ENCODE assay signal across 9 mouse cellular contexts in the genomic region with DNA sequence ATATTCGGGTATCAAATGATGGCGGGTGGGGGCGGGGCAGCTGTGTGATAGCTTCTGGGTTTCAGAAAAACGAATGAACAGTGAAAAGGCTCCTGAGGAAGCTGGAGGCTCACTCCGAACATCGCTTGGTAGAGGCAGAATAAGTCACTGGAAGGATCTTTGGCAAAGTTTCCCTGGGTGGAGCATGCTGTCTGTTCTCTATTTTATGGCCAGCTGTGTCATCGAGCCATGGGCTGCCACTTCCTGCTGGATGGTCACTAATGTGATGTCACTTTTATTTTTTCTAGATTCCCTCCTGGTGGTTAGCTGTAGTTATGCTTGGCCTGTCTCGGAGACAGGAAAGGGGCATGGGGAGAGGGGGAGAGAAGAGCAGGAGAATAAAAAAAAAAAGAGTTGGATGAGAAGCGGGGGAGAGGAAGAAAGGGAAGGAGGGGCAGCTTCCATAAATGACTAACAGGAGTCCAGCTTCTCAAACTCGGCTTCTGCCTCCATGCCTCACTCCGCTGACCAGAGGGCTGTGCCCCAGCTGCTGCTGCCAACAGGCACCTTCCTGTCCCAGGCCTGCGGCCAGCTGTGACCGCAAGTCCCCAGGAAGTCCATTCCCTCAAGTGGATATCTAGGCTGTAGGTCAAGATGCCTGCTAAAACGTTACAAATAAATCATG. TPM values are rescaled to one million over a fixed set of nuclear protein-coding genes. Genes with fewer than 3 reads are reported as not detected.
DNase-seq lines count a peak whose midpoint lies in the region; ATAC-seq lines count a peak whose summit lies in the region.
"Had no signal": no experiment of that assay in that cellular context is flagged by ENCODE, and none has a peak within 500 bp of the region (broad histone marks: within the 10 kb centered on the region; RNA-seq: fewer than 3 reads in every experiment).

No protein-coding gene starts in this region.

- 29% methylated on average over 14 of the region's 14 CpGs for WGBS in forebrain, embryonic 12.5 days
- WGBS in limb, embryonic 10.5 days, result 34% methylated on average over 14 of the region's 14 CpGs
- 19% methylated on average over 14 of the region's 14 CpGs for WGBS in midbrain, embryonic 11.5 days

- no peaks in the 10 kb centered on the region for H3K36me3 ChIP-seq in forebrain, embryonic 12.5 days (replicated peaks)
- H3K36me3 ChIP-seq in limb, embryonic 10.5 days, result no peaks in the 10 kb centered on the region
- H3K36me3 ChIP-seq in midbrain, embryonic 11.5 days (ENCODE audit: control insufficient read depth, insufficient read depth, low read length), result no peaks in the 10 kb centered on the region

- no peak overlapping the region for H3K9ac ChIP-seq in forebrain, embryonic 12.5 days
- H3K9ac ChIP-seq in midbrain, embryonic 11.5 days (ENCODE audit: low read length), result no peak overlapping the region

- peak overlapping the region; percentile 38 for H3K4me2 ChIP-seq in forebrain, embryonic 12.5 days
- peak overlapping the region; percentile 24; the same call in 1 of the 2 replicates for H3K4me2 ChIP-seq in midbrain, embryonic 11.5 days

- peak; percentile 48 for DNase-seq in ovary, adult 18-20 months (ENCODE audit: low spot score)
- DNase-seq in ovary, postnatal 10 days (ENCODE audit: low spot score), result no peak
- peak; percentile 46 for DNase-seq in heart, postnatal 4 days
- peak; percentile 43 for DNase-seq in limb, embryonic 10.5 days (ENCODE audit: low spot score)
- peak; percentile 90 for DNase-seq in midbrain, embryonic 11.5 days (ENCODE audit: low spot score, missing footprints)
- DNase-seq in spleen, adult 18-20 months, result no peak
- no peak for DNase-seq in cerebellum, adult 9-10 months

- ATAC-seq in forebrain, embryonic 12.5 days (ENCODE audit: low FRiP score), result no peak
- no peak for ATAC-seq in midbrain, embryonic 11.5 days (ENCODE audit: low FRiP score)

- no peaks in the 10 kb centered on the region for H3K9me3 ChIP-seq in forebrain, embryonic 12.5 days
- no peaks in the 10 kb centered on the region for H3K9me3 ChIP-seq in limb, embryonic 10.5 days (replicated peaks)
- H3K9me3 ChIP-seq in midbrain, embryonic 11.5 days (ENCODE audit: control insufficient read depth, low read length), result no peaks in the 10 kb centered on the region

- H3K4me1 ChIP-seq in forebrain, embryonic 12.5 days, result peaks cover 19% of the 10 kb centered on the region
- peaks cover 19% of the 10 kb centered on the region for H3K4me1 ChIP-seq in limb, embryonic 10.5 days
- H3K4me1 ChIP-seq in midbrain, embryonic 11.5 days (ENCODE audit: control insufficient read depth, insufficient read depth, low read length), result peaks cover 14% of the 10 kb centered on the region

- H3K4me3 ChIP-seq in forebrain, embryonic 12.5 days (replicated peaks), result no peak overlapping the region
- H3K4me3 ChIP-seq in limb, embryonic 10.5 days, result peak overlapping the region; percentile 10; the same call in 1 of the 2 replicates
- H3K4me3 ChIP-seq in midbrain, embryonic 11.5 days (ENCODE audit: low read depth, low read length), result no peak overlapping the region

- 0 out of 2 replicates have a peak, but pooled peaks cover 6% of the 10 kb centered on the region for H3K27me3 ChIP-seq in forebrain, embryonic 12.5 days
- H3K27me3 ChIP-seq in limb, embryonic 10.5 days (ENCODE audit: low read depth, poor library complexity, severe bottlenecking), result no peaks in the 10 kb centered on the region
- H3K27me3 ChIP-seq in midbrain, embryonic 11.5 days (ENCODE audit: control insufficient read depth, insufficient read depth, low read length), result peaks cover 15% of the 10 kb centered on the region

- no peak overlapping the region for H3K27ac ChIP-seq in forebrain, embryonic 12.5 days
- H3K27ac ChIP-seq in limb, embryonic 10.5 days, result no peak overlapping the region
- no peak overlapping the region for H3K27ac ChIP-seq in midbrain, embryonic 11.5 days (ENCODE audit: low read depth, low read length)

RNA-seq across cellular contexts. Expression of a gene that starts 9.8 kb away (rescaled TPM):
- not detected in 2 replicates for polyA plus RNA-seq in forebrain, embryonic 12.5 days (2016; fragmentation: Nextera tagmentation; extraction: Ambion mirVana)
- total RNA-seq in heart, postnatal 4 days (2021), result under 1 TPM in 1 of 2 experiments, not detected in 1; 0.11 TPM
- not detected in 2 replicates for polyA plus RNA-seq in limb, embryonic 10.5 days (2016; fragmentation: Nextera tagmentation; extraction: Ambion mirVana)
- not detected in 2 replicates for polyA plus RNA-seq in midbrain, embryonic 11.5 days (2014; fragmentation: Nextera tagmentation; extraction: Ambion mirVana)
- total RNA-seq: left cerebral cortex, postnatal 10 days had no signal

RNA-seq across cellular contexts. Expression of a gene that starts 19.5 kb away (rescaled TPM):
- polyA plus RNA-seq in forebrain, embryonic 12.5 days (2016; fragmentation: Nextera tagmentation; extraction: Ambion mirVana), result 0.80 and 1.2 TPM in 2 replicates
- 1 to 10 TPM; 1.0 to 1.1 TPM for total RNA-seq in heart, postnatal 4 days (2021)
- polyA plus RNA-seq in limb, embryonic 10.5 days (2016; fragmentation: Nextera tagmentation; extraction: Ambion mirVana), result 0.95 and 1.8 TPM in 2 replicates
- polyA plus RNA-seq in midbrain, embryonic 11.5 days (2014; fragmentation: Nextera tagmentation; extraction: Ambion mirVana), result 0.61 and 0.69 TPM in 2 replicates

RNA-seq across cellular contexts. Expression of a gene that starts 23.6 kb away (rescaled TPM):
- not detected in 2 replicates for polyA plus RNA-seq in forebrain, embryonic 12.5 days (2016; fragmentation: Nextera tagmentation; extraction: Ambion mirVana)
- total RNA-seq in heart, postnatal 4 days (2021), result 1 to 10 TPM; 1.6 to 2.2 TPM
- not detected in 2 replicates for polyA plus RNA-seq in limb, embryonic 10.5 days (2016; fragmentation: Nextera tagmentation; extraction: Ambion mirVana)
- not detected in 2 replicates for polyA plus RNA-seq in midbrain, embryonic 11.5 days (2014; fragmentation: Nextera tagmentation; extraction: Ambion mirVana)
- total RNA-seq: left cerebral cortex, postnatal 10 days had no signal

RNA-seq across cellular contexts. Expression of a gene that starts 34.2 kb away (rescaled TPM):
- polyA plus RNA-seq in forebrain, embryonic 12.5 days (2016; fragmentation: Nextera tagmentation; extraction: Ambion mirVana), result not detected in 2 replicates
- under 1 TPM in 1 of 2 experiments, not detected in 1; 0.79 TPM for total RNA-seq in heart, postnatal 4 days (2021)
- not detected in 2 replicates for polyA plus RNA-seq in limb, embryonic 10.5 days (2016; fragmentation: Nextera tagmentation; extraction: Ambion mirVana)
- not detected in 2 replicates for polyA plus RNA-seq in midbrain, embryonic 11.5 days (2014; fragmentation: Nextera tagmentation; extraction: Ambion mirVana)
- total RNA-seq: left cerebral cortex, postnatal 10 days had no signal

RNA-seq across cellular contexts. Expression of a gene that starts 45.0 kb away (rescaled TPM):
- not detected in 2 replicates for polyA plus RNA-seq in forebrain, embryonic 12.5 days (2016; fragmentation: Nextera tagmentation; extraction: Ambion mirVana)
- not detected for total RNA-seq in heart, postnatal 4 days (2021)
- polyA plus RNA-seq in limb, embryonic 10.5 days (2016; fragmentation: Nextera tagmentation; extraction: Ambion mirVana), result not detected in 2 replicates
- polyA plus RNA-seq in midbrain, embryonic 11.5 days (2014; fragmentation: Nextera tagmentation; extraction: Ambion mirVana), result not detected in 2 replicates

Comparison
In these comparisons a context has a peak if more than half of its experiments do, and no peak if none do; other contexts are left out.
1. DNase-seq: peak in ovary, adult 18-20 months (single experiment), heart, postnatal 4 days (single experiment), limb, embryonic 10.5 days (single experiment) and midbrain, embryonic 11.5 days (single experiment); none in ovary, postnatal 10 days (single experiment), spleen, adult 18-20 months (0 of 2) and cerebellum, adult 9-10 months (single experiment).